Mouse (Mus musculus) left cerebral cortex, adult 11 months (tissue): ENCODE results near the gene Olfr763.
"Not testable (repeated sequence)": the region's sequence is repeated elsewhere in the genome, so short reads cannot be mapped to it uniquely, and the experiment has no call there.

ENCODE experiments used
- DNase-seq: peaks from one replicate; pipeline ENCODE4 v3.0.0; 2022; ENCODE audit warnings: low spot score

The Olfr763 gene

GRCm38 (mm10) chr10:129010288-129010841 lies at the start of gene Olfr763:
Gene Olfr763, plus strand, starts transcription at chr10:129010791.
- DNase-seq: no peak

- no peak for DNase-seq
Measured at GRCm38 (mm10) chr10:128964961-128965360, 45.6 kb upstream of the Olfr763 start.

GRCm38 (mm10) chr10:128965871-128966270 lies 44.7 kb upstream of the Olfr763 start:
- DNase-seq: no peak

- DNase-seq: no peak
Measured at GRCm38 (mm10) chr10:128968341-128968749, 42.2 kb upstream of the Olfr763 start.

GRCm38 (mm10) chr10:128970740-128971250 lies 39.8 kb upstream of the Olfr763 start:
- DNase-seq: no peak

GRCm38 (mm10) chr10:128972841-128973240 lies 37.8 kb upstream of the Olfr763 start:
- DNase-seq: no peak

- no peak for DNase-seq
Measured at GRCm38 (mm10) chr10:128976395-128976794, 34.2 kb upstream of the Olfr763 start.

GRCm38 (mm10) chr10:128977522-128978114 lies 33.0 kb upstream of the Olfr763 start:
- peak; percentile 21 for DNase-seq

- no peak for DNase-seq
Measured at GRCm38 (mm10) chr10:128980644-128981365, 29.8 kb upstream of the Olfr763 start.

GRCm38 (mm10) chr10:128989131-128989530 lies 21.5 kb upstream of the Olfr763 start, which contains the start of gene Olfr9:
Gene Olfr9, plus strand, starts transcription at chr10:128989431.
- not testable (repeated sequence) for DNase-seq

GRCm38 (mm10) chr10:128990129-128990850 lies 20.3 kb upstream of the Olfr763 start:
- DNase-seq: not testable (repeated sequence)

- DNase-seq: no peak
Measured at GRCm38 (mm10) chr10:128990994-128991393, 19.6 kb upstream of the Olfr763 start.

- DNase-seq: no peak
Measured at GRCm38 (mm10) chr10:128995796-128996195, 14.8 kb upstream of the Olfr763 start.

- no peak for DNase-seq
Measured at GRCm38 (mm10) chr10:128996523-128997040, 14.0 kb upstream of the Olfr763 start.

- DNase-seq: no peak
Measured at GRCm38 (mm10) chr10:129004032-129004920, 6.3 kb upstream of the Olfr763 start.

- DNase-seq: not testable (repeated sequence)
Measured at GRCm38 (mm10) chr10:129011511-129011910, 920 bp downstream of the Olfr763 start.

- no peak for DNase-seq
Measured at GRCm38 (mm10) chr10:129014477-129014876, 3.9 kb downstream of the Olfr763 start.

GRCm38 (mm10) chr10:129023319-129023718 lies 12.7 kb downstream of the Olfr763 start:
- no peak for DNase-seq

- DNase-seq: no peak
Measured at GRCm38 (mm10) chr10:129026018-129026662, 15.5 kb downstream of the Olfr763 start.

- no peak for DNase-seq
Measured at GRCm38 (mm10) chr10:129028343-129028742, 17.8 kb downstream of the Olfr763 start.
